Mouse (Mus musculus): Measurements from ENCODE around the gene Strc.
"Not testable (repeated sequence)": the region's sequence is repeated elsewhere in the genome, so short reads cannot be mapped to it uniquely, and the experiment has no call there.

The Strc gene

GRCm38 (mm10) chr2:121386961-121387575 is at the start of gene Strc:
Gene Strc (minus strand): TSS chr2:121387168.
- not testable (repeated sequence) for DNase-seq (ENCODE audit: low spot score)

DNA sequence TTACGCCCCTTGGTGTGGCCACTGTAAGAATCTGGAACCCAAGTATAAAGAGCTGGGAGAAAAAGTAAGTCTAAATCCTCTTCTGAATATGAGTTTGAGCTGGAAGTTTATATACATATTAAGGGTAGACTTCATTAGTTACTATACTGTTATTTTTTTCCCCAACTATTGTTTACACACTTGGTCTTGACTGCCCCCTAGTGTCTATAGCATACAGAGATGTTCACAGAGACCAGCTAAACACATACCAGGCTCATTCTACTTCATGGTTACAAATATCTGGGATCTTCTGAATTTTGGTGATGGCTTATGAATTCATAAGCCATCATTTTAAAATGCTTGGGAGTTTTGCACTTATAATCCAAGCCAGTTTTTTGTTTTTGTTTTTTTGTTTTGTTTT is 47.9 kb upstream of the Strc start:
- no peak for DNase-seq (ENCODE audit: low spot score)

- no peak for DNase-seq (ENCODE audit: low spot score)
Measured at GRCm38 (mm10) chr2:121425890-121426289, 38.9 kb upstream of the Strc start.

DNA sequence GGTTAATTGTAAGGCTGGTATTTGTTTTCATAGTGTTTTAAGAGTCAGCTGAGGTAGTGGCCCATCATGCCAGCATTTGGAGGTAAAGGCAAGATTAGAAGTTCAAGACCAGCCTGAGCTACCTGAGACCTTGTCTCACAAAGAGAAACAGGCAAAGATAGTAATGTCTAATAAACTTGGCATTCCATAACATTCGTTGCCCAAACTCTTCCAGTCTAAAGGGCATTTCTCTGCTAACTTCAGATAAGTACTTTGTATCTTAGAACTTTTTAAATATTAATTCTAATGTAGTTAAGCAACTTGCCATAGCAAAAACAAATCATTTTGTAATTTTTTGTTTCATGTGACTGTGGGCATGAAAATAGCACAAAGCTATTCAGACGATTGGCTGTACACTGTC is 36.2 kb upstream of the Strc start:
- no peak for DNase-seq (ENCODE audit: low spot score)

GRCm38 (mm10) chr2:121418476-121418875 is 31.5 kb upstream of the Strc start:
- no peak for DNase-seq (ENCODE audit: low spot score)

- DNase-seq (ENCODE audit: low spot score) = no peak
Measured at GRCm38 (mm10) chr2:121416356-121416755, 29.4 kb upstream of the Strc start.

- DNase-seq (ENCODE audit: low spot score) = no peak
Measured at GRCm38 (mm10) chr2:121415591-121415990, 28.6 kb upstream of the Strc start.

DNA sequence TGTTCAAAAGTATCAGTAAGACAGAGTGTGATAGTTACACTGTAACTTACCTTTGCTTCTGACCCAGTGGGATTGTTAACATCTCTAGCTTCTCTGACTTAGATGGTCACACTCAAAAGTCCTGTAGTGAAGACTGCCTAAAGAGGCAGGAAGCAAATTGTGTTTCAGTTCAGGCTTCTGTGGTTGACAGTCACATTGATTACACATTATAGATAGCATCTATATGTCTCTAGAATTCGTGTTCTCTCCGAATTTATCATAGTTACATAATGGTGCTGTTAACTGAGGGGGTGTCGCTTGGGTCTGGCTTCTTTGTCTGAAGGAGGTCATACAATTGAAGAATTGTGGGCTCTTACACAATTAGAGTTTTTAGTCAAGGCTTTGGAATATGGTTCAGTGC is 28.1 kb upstream of the Strc start:
- DNase-seq (ENCODE audit: low spot score) = no peak

DNA sequence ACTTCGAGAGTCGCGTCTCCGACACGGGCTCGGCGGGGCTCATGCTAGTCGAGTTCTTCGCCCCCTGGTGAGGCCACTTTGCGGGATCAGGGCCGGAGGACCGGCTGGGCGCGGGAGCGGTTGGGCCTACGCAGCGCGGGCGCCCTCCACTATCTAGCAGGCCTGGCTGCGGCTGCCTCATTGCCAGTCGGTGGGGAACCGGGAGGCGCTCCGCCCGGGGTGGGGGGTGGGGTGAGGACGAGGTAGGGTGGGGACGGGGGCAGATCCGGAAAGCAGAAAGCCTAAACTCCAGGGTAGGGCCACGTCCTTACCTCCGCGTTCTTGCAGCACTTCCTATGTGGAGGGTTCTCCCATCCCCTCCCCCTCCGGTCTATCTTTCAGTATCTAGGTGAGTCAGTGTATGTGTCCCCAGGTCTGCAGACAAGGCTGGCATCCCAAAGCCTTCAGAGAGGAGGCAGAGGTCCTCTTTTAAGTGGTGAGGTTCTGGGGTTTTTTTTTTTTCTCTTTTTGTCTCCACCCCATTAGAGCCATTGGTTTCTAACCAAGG is 27.2 kb upstream of the Strc start:
- DNase-seq (ENCODE audit: low spot score) = no peak

DNA sequence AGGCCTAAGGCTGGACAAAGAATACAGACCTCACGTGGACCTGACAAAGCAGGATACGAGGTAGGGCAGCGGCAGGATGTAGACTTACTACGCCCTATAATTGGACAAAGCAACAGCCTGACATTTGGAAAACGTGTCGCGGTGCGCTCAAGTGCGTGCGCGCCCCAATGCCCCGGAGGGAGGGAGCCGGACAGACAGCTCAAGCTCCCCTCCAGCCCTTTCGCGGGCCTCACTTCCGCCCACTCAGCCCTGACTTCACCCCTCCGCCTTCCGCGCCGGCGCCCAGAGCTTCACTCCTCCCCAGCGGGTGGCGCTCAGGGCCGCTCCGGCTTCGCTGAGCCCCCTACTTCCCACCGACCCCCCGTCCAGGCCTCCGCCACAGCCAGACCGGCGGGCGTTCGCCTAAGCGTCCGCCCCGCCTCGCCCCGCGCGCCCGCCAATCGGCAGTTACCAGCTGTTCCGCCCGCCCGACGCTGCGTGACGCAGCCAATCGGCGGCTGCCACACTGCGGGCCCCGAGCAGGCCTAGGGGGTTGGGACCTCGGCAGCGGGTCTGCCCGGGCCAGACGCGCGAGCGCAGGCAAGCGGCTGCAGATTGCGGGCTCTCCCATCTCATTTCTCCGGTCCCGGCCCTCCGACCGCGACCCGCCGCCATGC is 26.5 kb upstream of the Strc start, which contains the start of the genes Pdia3 and Catsper2:
Gene Pdia3, plus strand, starts transcription at position 389 of the 656 bp plus-strand sequence.
Gene Catsper2, minus strand, starts transcription at position 406 of the 656 bp plus-strand sequence.
- DNase-seq (ENCODE audit: low spot score) = peak; percentile 93

DNA sequence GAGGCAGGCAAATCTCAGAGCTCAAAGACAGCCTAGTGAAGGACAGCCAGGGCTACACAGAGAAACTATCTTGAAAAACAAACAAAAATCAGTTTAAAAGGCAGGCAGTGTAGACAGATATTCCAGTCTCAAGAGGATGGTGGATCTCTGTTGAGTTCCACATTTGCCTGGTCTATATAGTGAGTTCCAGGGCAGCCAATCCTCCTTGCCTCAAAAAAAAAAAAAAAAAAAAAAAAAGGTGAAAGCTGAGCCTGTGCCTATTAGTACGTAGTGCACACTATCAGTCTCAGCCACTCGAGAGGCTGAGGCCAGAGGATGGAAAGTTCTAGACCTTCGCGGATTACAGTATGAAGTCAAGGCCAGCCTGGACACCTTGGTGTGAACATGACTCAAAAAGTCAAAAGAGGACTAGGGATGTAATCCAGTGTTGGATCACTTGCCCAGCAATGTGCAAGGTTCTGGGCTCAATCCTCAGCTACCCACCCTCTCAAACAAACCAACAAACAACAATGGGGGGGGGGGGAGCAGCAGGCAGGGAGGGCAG is 25.9 kb upstream of the Strc start:
- peak; percentile 14 for DNase-seq (ENCODE audit: low spot score)

- DNase-seq (ENCODE audit: low spot score) = peak; percentile 20
Measured at GRCm38 (mm10) chr2:121408160-121408559, 21.2 kb upstream of the Strc start.

DNA sequence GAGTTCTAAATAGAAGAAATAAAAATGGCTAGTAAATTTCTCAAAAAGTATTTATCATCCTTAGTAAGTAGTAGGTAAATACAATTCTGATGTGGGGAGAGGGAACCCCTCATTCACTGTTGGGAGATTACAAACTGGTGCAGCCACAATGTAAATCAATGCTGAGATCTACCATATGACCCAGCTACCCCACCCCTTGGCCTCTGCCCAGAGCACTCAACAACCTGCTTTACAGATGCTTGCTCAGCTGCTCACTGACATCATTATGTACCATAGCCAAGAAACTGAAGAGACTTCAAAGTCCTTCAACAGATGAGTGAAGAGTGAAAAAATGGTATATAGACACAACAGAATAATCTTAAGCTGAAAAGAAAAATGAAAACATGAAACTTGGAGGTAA is 16.3 kb upstream of the Strc start:
- no peak for DNase-seq (ENCODE audit: low spot score)

DNA sequence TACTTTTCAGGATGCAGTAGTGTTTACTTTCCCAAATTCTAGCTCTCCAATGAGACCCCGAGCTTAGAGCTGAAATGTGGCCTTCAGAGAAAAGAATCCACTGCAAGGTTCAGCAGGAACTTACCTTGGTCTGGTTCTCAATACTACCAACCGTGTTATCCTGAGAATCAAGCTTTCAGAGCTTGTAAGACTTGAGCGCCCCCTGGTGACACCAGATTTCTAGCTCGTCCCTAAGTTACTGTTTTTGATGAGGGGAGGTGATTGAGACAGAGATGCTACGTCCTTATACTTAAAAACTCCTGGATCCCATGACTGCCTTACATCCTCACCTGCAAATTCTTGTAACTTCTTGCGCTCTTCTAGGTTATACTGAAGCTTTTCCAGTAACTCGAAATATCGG is 9.7 kb upstream of the Strc start:
- DNase-seq (ENCODE audit: low spot score) = peak; percentile 81

DNA sequence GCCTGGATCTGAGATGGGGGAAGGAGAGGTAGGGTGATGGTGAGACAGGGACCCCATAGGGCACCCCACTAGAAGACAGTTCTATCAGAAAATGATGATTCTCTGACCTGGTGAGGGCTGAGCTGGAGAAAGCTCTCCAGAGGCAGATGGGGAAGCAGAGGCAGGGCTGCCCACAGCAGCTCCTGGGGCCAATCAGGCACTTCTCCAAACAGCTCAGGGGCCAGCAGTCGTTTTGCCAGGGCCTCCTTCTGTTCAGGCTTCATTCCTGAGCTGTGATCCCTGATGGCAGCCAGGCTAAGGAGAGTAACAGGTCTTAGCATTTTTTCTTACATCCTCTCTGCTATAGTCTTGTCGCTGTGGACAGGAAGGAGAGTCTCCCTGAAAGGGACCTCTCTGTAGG is 12.2 kb downstream of the Strc start:
- DNase-seq (ENCODE audit: low spot score) = no peak

DNA sequence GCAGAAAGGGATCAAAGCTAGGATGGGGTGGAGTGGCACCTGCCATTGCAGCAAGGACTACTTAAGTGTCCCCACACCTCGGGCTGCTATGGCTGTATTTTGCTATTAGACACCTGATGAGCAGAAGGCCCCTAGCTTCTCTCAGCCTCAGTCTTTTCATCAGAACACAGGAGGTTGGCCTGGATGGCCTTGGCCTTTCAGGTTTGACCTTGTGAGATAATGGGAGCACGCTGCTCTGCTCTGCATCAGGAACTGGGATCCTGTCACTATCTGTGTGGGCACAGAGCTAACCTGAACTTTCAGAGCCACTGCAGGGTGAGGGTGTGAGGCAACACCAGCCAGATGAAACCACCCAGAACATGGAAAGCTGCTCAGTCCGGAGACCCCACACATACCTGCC is 14.7 kb downstream of the Strc start:
- no peak for DNase-seq (ENCODE audit: low spot score)

- DNase-seq (ENCODE audit: low spot score) = no peak
Measured at GRCm38 (mm10) chr2:121370921-121371320, 16.0 kb downstream of the Strc start.

DNA sequence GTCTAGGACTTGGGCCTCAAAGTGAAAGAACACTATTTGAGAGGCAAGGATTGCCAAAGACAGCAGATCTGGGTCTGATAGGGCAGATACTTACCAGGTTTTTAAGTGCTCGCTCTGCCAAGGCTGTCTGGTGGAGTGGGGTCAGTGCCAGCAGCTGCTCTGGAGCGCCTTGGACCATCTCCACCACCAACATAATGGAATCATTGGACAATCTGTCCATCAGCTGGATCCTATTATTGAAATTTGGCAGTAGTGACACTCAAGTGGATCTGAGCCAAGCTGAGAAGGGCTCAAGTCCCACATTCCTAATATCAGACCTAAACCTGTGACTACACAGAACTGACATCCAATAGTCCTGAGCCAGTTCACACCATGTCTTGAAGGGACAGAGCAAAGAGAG is 18.1 kb downstream of the Strc start:
- no peak for DNase-seq (ENCODE audit: low spot score)

DNA sequence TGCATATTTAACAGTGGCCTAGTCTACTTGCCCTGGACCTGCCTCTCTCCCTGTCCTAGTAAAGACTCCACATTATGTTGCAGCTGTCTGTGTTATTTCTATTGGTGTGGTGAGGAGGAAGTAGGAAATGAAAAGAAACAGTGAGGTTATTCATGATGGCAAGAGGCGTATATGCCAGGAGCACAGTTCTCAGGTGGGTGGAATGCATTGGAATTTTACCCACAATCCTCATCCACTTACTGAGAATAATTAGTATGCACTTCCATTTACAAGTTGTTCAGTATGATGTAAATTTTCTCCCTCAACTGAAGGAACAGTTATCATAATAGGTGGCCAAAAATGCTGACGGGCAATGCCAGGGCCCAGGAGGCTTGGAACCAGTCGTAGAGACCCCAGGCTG is 23.3 kb downstream of the Strc start:
- DNase-seq (ENCODE audit: low spot score) = no peak

GRCm38 (mm10) chr2:121359461-121359860 is 27.5 kb downstream of the Strc start:
- no peak for DNase-seq (ENCODE audit: low spot score)

DNA sequence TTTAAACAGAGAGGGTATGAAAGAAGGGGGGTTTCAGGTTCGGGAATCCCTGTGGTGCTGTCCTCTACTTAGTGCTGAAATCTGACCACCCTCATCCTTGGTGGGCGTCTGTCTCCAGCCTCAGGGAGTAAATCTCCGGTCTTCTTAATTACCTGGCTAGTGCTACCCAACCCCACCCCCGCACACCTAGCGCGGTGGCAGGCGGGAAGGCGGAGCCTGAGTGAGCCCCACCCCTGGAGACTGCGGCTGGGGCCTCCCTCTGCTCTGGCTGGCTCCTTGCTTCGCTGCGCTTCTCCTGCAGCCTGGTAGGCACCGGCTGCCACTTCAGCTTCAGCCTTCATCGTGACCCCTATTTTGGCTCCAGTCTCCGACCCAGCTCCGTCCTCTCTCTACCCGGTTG is 28.6 kb downstream of the Strc start:
- peak; percentile 63 for DNase-seq (ENCODE audit: low spot score)

GRCm38 (mm10) chr2:121357961-121358360 is 29.0 kb downstream of the Strc start:
- DNase-seq (ENCODE audit: low spot score) = no peak

DNA sequence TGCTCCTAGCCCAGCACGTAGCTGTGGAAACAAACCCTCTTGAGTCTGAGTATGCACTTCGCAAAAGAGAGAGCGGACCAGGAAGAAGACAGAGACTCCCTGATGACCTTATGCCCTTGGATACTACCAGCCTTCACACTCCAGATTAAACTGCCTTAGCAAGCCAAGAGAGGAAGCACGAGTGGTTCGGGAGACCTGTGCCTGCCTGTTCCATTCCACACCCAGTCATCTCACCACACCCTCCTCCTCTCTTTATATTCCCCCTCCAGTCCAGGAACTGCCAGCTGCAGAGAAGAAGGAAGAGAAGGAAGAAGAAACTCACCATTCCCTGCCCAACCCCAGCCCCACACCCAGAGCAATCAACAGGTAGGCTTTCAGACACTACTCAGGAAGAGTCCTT is 29.5 kb downstream of the Strc start, which contains the start of gene Ckmt1:
Gene Ckmt1, plus strand, starts transcription at position 221 of the 400 bp plus-strand sequence.
- no peak for DNase-seq (ENCODE audit: low spot score)

Data from urinary bladder, postnatal 25 days (tissue).